Mouse (Mus musculus): ENCODE measurements around the gene Apoa4. TPM values are rescaled to one million over a fixed set of nuclear protein-coding genes. Genes with fewer than 3 reads are reported as not detected.
A peak's percentile ranks its signal among the peaks of the same experiment; 100 is the strongest.

The Apoa4 gene
- total and polyA plus RNA-seq, 3 experiments = not detected

DNA sequence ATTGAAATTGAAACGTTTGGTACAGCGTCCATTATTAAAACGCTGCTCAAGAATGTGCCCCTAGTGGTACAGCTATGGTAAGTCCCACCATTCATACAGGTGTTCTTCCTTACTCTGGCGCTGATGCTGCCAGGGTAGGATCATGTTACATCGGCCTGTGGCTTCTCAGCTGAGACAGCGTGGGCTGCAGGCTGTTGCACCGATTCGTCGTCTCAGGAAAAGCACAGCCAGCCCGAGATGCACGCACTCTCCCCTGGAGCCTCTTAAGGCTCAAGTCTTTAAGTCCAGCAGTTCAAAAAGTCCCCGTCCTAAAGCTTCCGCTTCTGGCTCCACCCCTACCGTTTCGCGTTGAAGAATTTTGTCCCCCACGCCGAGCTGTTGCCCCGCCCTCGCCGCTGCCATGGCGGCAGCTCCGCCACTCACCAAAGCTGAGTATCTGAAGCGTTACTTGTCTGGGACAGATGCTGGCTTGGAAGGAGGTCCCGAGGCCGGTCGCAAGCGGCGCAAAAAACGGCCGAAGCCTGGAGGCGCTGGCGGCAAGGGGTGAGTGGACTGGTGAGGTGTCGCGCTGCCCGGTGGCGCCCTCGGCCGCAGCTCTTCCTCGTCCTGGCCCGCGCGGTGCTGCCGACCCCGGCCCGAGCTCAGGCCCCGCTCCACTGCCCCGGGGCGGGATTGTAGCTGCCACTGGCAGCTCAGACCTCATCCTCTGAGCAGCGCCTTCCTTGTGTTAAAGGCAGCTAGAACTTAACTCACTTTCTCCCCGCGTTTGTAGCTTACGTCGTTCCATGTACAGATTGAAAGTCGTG is 42.3 kb downstream of the Apoa4 start, which contains the start of gene Bud13 (continued):
- TF ChIP-seq MAZ (IDR thresholded peaks at IDR 0.05; ENCODE audit: low read depth, low read length) (peak; percentile 80), MYC (IDR thresholded peaks at IDR 0.05; ENCODE audit: low read depth, low read length) (peak; percentile 81), GABPA (IDR thresholded peaks at IDR 0.05; ENCODE audit: insufficient replicate concordance, low read depth, low read length) (no peak), ZMIZ1 (IDR thresholded peaks at IDR 0.05; ENCODE audit: low read depth, low read length) (peak; percentile 74; the same call in 1 of the 2 replicates), RAD21 (IDR thresholded peaks at IDR 0.05; ENCODE audit: low read depth, low read length) (no peak; the same call in 1 of the 2 replicates), PAX5 (IDR thresholded peaks at IDR 0.05; ENCODE audit: low read length) (no peak), ETS1 (conservative IDR thresholded peaks at IDR 0.05; ENCODE audit: low read depth, low read length) (peak; percentile 38), HCFC1 (IDR thresholded peaks at IDR 0.05; ENCODE audit: low read depth, low read length) (peak; percentile 85), ZKSCAN1 (IDR thresholded peaks at IDR 0.05; ENCODE audit: borderline replicate concordance, low read depth, low read length) (no peak), MAX (IDR thresholded peaks at IDR 0.05; ENCODE audit: low read length) (peak; percentile 47; the same call in 1 of the 2 replicates), CTCF (conservative IDR thresholded peaks at IDR 0.05 in 1 of 2, IDR thresholded peaks at IDR 0.05 in 1 of 2; ENCODE audit: low read depth in 2 of 2, low read length in 2 of 2) (peak; percentile 57 to 69; a peak in 3 of 4 replicates), NRF1 (IDR thresholded peaks at IDR 0.05; ENCODE audit: low read depth, low read length) (peak; percentile 36), MEF2A (IDR thresholded peaks at IDR 0.05; ENCODE audit: borderline replicate concordance, low read depth, low read length) (0 out of 2 replicates have a peak, but pooled peaks have one; percentile 29), ZNF384 (IDR thresholded peaks at IDR 0.05; ENCODE audit: low read depth, low read length) (no peak; the same call in 1 of the 2 replicates), USF1 (IDR thresholded peaks at IDR 0.05; ENCODE audit: low read depth, low read length) (no peak), JUND (conservative IDR thresholded peaks at IDR 0.05; ENCODE audit: low read depth, low read length) (peak; percentile 43), BHLHE40 (IDR thresholded peaks at IDR 0.05; ENCODE audit: low read depth, low read length) (no peak), IRF4 (IDR thresholded peaks at IDR 0.05; ENCODE audit: low read depth, low read length) (no peak; the same call in 1 of the 2 replicates)

Other genes starting within 250 kb of the Apoa4 start
- gene Pafah1b2, start 228.0 kb upstream of the Apoa4 start, total RNA-seq (2012; rRNA removed) = 94.8 and 117 TPM in 2 replicates
- gene Pafah1b2, start 228.0 kb upstream of the Apoa4 start, total RNA-seq (2014; rRNA removed) = 109 and 125 TPM in 2 replicates
- 122 and 130 TPM in 2 replicates for gene Pafah1b2, start 228.0 kb upstream of the Apoa4 start, polyA plus RNA-seq (2012; ENCODE audit: insufficient read length, low read depth)
- gene Sik3, start 227.9 kb upstream of the Apoa4 start, total RNA-seq (2012; rRNA removed) = 17.4 and 21.4 TPM in 2 replicates
- 13.6 and 14.9 TPM in 2 replicates for gene Sik3, start 227.9 kb upstream of the Apoa4 start, total RNA-seq (2014; rRNA removed)
- 28.0 and 29.8 TPM in 2 replicates for gene Sik3, start 227.9 kb upstream of the Apoa4 start, polyA plus RNA-seq (2012; ENCODE audit: insufficient read length, low read depth)
- gene Apoa1, start 12.1 kb upstream of the Apoa4 start, total RNA-seq (2012; rRNA removed) = not detected in 2 replicates
- gene Apoa1, start 12.1 kb upstream of the Apoa4 start, total RNA-seq (2014; rRNA removed) = not detected in 2 replicates
- not detected in 2 replicates for gene Apoa1, start 12.1 kb upstream of the Apoa4 start, polyA plus RNA-seq (2012; ENCODE audit: insufficient read length, low read depth)
- gene Apoc3, start 5.1 kb upstream of the Apoa4 start, total RNA-seq (2012; rRNA removed) = not detected in 2 replicates
- not detected in 2 replicates for gene Apoc3, start 5.1 kb upstream of the Apoa4 start, total RNA-seq (2014; rRNA removed)
- not detected in 2 replicates for gene Apoc3, start 5.1 kb upstream of the Apoa4 start, polyA plus RNA-seq (2012; ENCODE audit: insufficient read length, low read depth)
- 0.08 TPM in 1 of 2 replicates, not detected in the other for gene Apoa5, start 27.9 kb downstream of the Apoa4 start, total RNA-seq (2012; rRNA removed)
- gene Apoa5, start 27.9 kb downstream of the Apoa4 start, total RNA-seq (2014; rRNA removed) = not detected in 2 replicates
- not detected in 2 replicates for gene Apoa5, start 27.9 kb downstream of the Apoa4 start, polyA plus RNA-seq (2012; ENCODE audit: insufficient read length, low read depth)
- gene Zpr1, start 32.4 kb downstream of the Apoa4 start, total RNA-seq (2012; rRNA removed) = 46.0 and 57.2 TPM in 2 replicates
- 65.7 and 66.8 TPM in 2 replicates for gene Zpr1, start 32.4 kb downstream of the Apoa4 start, total RNA-seq (2014; rRNA removed)
- 108 and 111 TPM in 2 replicates for gene Zpr1, start 32.4 kb downstream of the Apoa4 start, polyA plus RNA-seq (2012; ENCODE audit: insufficient read length, low read depth)
- gene Bud13, start 42.3 kb downstream of the Apoa4 start, total RNA-seq (2012; rRNA removed) = 15.9 and 18.8 TPM in 2 replicates
- 13.5 and 14.4 TPM in 2 replicates for gene Bud13, start 42.3 kb downstream of the Apoa4 start, total RNA-seq (2014; rRNA removed)
- 28.1 and 32.5 TPM in 2 replicates for gene Bud13, start 42.3 kb downstream of the Apoa4 start, polyA plus RNA-seq (2012; ENCODE audit: insufficient read length, low read depth)
- not detected in 2 replicates for gene 4931429L15Rik, start 79.3 kb downstream of the Apoa4 start, total RNA-seq (2012; rRNA removed)
- not detected in 2 replicates for gene 4931429L15Rik, start 79.3 kb downstream of the Apoa4 start, total RNA-seq (2014; rRNA removed)
- not detected in 2 replicates for gene 4931429L15Rik, start 79.3 kb downstream of the Apoa4 start, polyA plus RNA-seq (2012; ENCODE audit: insufficient read length, low read depth)

Measured in CH12.LX (cell line).